Mouse (Mus musculus) lung, embryonic 14.5 days (tissue): ENCODE data around the gene Setd1b. TPM values are rescaled to one million over a fixed set of nuclear protein-coding genes. Genes with fewer than 3 reads are reported as not detected.

Experiments
- ATAC-seq: fragments of 200-750 bp; cut with Nextera tagmentation; 2 replicates; pipeline ENCODE4 v1.8.0; 2017; ENCODE audit warnings: mild to moderate bottlenecking, moderate TSS enrichment, moderate library complexity; ENCODE audit not compliant: insufficient read depth
- DNase-seq: peaks from one replicate; pipeline ENCODE4 v3.0.0-alpha.2; 2015
- H3K27ac ChIP-seq: fragments of 300-500 bp; sonication (generic); 2 replicates; pipeline ENCODE4 v1.5.1; 2014; ENCODE audit warnings: low read depth, mild to moderate bottlenecking, moderate library complexity
- H3K27me3 ChIP-seq: fragments of 300-500 bp; sonication (generic); 2 replicates; pipeline ENCODE4 v1.6.1; 2014; ENCODE audit warnings: low read length, control low read depth; ENCODE audit not compliant: insufficient read depth
- H3K36me3 ChIP-seq: fragments of 300-500 bp; sonication (generic); 2 replicates; pipeline ENCODE4 v1.6.1; 2014; ENCODE audit warnings: control low read depth; ENCODE audit not compliant: insufficient read depth
- H3K4me1 ChIP-seq: fragments of 300-500 bp; sonication (generic); 2 replicates; pipeline ENCODE4 v1.6.1; 2014; ENCODE audit warnings: antibody characterized with exemption, control low read depth; ENCODE audit not compliant: insufficient read depth
- H3K4me2 ChIP-seq: fragments of 300-500 bp; sonication (generic); 2 replicates; pipeline ENCODE4 v1.6.1; 2014; ENCODE audit warnings: mild to moderate bottlenecking
- H3K4me3 ChIP-seq: fragments of 300-500 bp; sonication (generic); 2 replicates; pipeline ENCODE4 v1.5.1; 2014; ENCODE audit warnings: low read depth, low read length
- H3K9ac ChIP-seq: fragments of 300-500 bp; sonication (generic); 2 replicates; pipeline ENCODE4 v1.6.1; 2014
- H3K9me3 ChIP-seq: fragments of 300-500 bp; sonication (generic); 2 replicates; pipeline ENCODE4 v1.6.1; 2016; ENCODE audit warnings: low read depth, low read length, control low read depth
- CTCF ChIP-seq: IDR thresholded peaks from 2 replicates; pipeline ENCODE4 v1.5.1; 2016; ENCODE audit warnings: antibody characterized with exemption, low read depth
- WGBS: fragments of 180-500 bp; shearing (Covaris S2); extraction: QIAGEN DNeasy Blood & Tissue Kit; methylation state at CpG from one replicate; pipeline ENCODE4 v1.1.7; 2014; 5-methylcytosine and 5-hydroxymethylcytosine counted together
- polyA plus RNA-seq: library from polyadenylated mRNA; unstranded; fragments of >200 nt; fragmentation: Nextera tagmentation; extraction: Ambion mirVana; gene quantifications from 2 replicates; pipeline ENCODE4 v1.2.1, GENCODE M21; 2014

Gene Setd1b
- 11.5 and 12.1 TPM in 2 replicates for polyA plus RNA-seq

DNA sequence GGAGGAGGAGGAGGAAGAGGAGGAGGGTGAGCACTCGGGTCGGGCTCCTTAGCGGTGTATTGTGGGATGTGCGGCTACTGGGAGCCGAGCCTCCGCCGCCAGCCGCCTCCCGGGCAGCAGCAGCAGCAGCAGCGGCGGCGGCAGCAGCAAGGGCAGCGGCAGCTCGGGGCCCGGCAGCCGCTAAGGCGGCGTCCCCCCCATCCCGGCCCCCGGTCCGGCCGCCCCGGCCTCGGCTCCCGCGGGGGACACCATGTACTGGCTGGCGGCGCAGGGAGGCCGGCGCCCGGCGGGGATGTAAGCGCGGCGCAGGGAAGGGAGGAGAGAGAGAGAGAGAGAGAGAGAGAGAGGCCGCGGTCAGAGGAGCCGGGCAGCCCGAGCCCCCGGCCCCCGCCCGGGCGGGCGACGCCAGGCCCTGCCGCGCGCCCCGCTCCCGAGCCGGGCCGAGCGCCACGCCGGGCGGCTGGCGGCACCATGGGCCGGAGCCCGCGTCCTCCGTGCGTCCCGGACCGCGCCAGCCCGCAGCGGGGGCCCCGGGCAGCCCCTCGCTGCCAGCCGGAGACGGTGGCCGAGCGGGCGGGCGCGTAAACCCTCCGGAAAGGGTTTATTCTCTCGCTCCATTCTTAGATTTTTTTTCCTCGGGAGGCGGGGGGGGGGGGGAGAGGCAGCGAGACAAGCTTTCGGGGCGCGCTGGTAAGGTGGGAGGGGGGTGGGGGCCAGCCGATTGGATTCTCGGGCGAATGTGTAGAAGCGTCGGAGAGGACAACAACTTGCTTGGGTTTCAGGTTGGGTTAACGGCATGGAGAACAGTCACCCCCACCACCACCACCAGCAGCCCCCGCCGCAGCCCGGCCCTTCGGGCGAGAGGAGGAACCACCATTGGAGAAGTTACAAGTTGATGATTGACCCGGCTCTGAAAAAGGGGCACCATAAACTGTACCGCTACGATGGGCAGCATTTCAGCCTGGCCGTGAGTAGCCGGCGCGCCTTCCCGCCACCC lies at the start of gene Setd1b:
TSS of gene Setd1b (plus strand) at position 33 of the 997 bp plus-strand sequence.
- TF ChIP-seq CTCF, result no peak

GRCm38 (mm10) chr5:123093077-123093633 lies 48.8 kb upstream of the Setd1b start:
- DNase-seq, result no peak
- H3K4me1 ChIP-seq, result no peaks in the 10 kb centered on the region; the same call in 1 of the 2 replicates
- H3K9ac ChIP-seq, result no peak overlapping the region
- H3K27me3 ChIP-seq, result no peaks in the 10 kb centered on the region
- no peak overlapping the region; the same call in 1 of the 2 replicates for H3K4me2 ChIP-seq
- no peaks in the 10 kb centered on the region for H3K36me3 ChIP-seq
- ATAC-seq, result no peak
- 67% methylated on average over 14 of the region's 14 CpGs for WGBS
- peak overlapping the region; percentile 9; the same call in 1 of the 2 replicates for H3K27ac ChIP-seq
- H3K4me3 ChIP-seq, result no peak overlapping the region
- H3K9me3 ChIP-seq, result no peaks in the 10 kb centered on the region
- no peak for TF ChIP-seq CTCF

More for the DNA sequence above, at the start of gene Setd1b:
- H3K4me2 ChIP-seq, result peak within 1 kb of the TSS; percentile 100
- peaks cover 33% of the 10 kb centered on the region for H3K36me3 ChIP-seq
- under 1% methylated on average over 70 of the region's 103 CpGs for WGBS
- peak within 1 kb of the TSS; percentile 92 for H3K4me3 ChIP-seq
- H3K4me1 ChIP-seq, result peaks cover 20% of the 10 kb centered on the region
- H3K27ac ChIP-seq, result peak within 1 kb of the TSS; percentile 100
- peak within 1 kb of the TSS; percentile 99 for H3K9ac ChIP-seq
- H3K27me3 ChIP-seq, result no peaks in the 10 kb centered on the region
- no peak for ATAC-seq
- no peaks in the 10 kb centered on the region for H3K9me3 ChIP-seq
- DNase-seq, result peak; percentile 72

- H3K9ac ChIP-seq, result no peak overlapping the region; the same call in 1 of the 2 replicates
- peak; percentile 71 for DNase-seq
- no peak; the same call in 1 of the 2 replicates for ATAC-seq
Observed at GRCm38 (mm10) chr5:123094238-123094991, 47.6 kb upstream of the Setd1b start.

DNA sequence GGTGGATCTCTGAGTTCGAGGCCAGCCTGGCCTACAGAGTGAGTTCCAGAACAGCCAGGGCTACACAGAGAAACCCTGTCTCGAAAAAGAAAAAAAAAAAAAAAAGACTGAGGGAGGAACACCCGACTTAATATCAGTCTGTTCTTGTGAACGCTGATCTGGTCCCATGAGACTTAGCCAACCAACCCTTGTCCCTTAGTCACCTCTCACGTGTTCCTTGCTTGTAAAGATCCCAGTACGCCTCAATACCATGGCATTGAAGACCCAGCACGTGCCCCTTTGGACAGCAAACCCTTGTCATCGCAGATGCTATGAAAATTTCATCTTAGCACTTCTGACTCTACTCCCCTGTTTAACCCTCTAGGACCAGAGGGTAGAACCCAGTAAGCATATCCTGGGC lies 45.7 kb upstream of the Setd1b start:
- Histone ChIP-seq H3K4me2 (no peak overlapping the region), H3K4me1 (no peaks in the 10 kb centered on the region; the same call in 1 of the 2 replicates), H3K36me3 (no peaks in the 10 kb centered on the region), H3K9me3 (no peaks in the 10 kb centered on the region), H3K27ac (no peak overlapping the region), H3K27me3 (no peaks in the 10 kb centered on the region), H3K9ac (no peak overlapping the region), H3K4me3 (no peak overlapping the region)
- no peak for TF ChIP-seq CTCF
- WGBS, result 88% methylated on average over 8 of the region's 8 CpGs
- no peak for ATAC-seq
- DNase-seq, result no peak

More at GRCm38 (mm10) chr5:123094238-123094991, 47.6 kb upstream of the Setd1b start:
- 62% methylated on average over 25 of the region's 25 CpGs for WGBS
- Histone ChIP-seq H3K4me2 (peak overlapping the region; percentile 37), H3K4me1 (no peaks in the 10 kb centered on the region; the same call in 1 of the 2 replicates), H3K36me3 (no peaks in the 10 kb centered on the region), H3K9me3 (no peaks in the 10 kb centered on the region), H3K27ac (no peak overlapping the region; the same call in 1 of the 2 replicates), H3K27me3 (no peaks in the 10 kb centered on the region), H3K4me3 (no peak overlapping the region)
- TF ChIP-seq CTCF, result no peak

DNA sequence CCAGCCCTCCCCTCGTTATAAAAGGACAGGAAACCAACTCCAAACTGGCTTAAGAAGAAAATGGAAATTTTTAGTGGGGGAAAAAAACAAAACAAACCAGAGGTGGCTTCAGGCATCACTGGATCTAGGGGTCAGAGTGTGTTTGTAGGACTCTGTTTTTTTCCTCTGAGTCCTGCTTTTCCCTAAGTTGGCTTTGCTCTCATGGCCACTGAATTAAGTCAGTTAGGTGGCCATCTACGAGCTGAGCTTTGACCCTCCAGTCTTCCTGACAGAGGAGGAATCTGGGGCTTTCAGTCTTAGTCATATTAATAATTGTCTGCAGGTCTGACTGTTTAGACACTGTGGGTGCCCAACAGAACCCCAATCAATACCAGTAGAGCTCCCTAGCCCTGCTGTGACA lies 43.5 kb upstream of the Setd1b start:
- no peak for TF ChIP-seq CTCF

GRCm38 (mm10) chr5:123102376-123102775 lies 39.6 kb upstream of the Setd1b start:
- H3K27ac ChIP-seq, result no peak overlapping the region
- H3K4me1 ChIP-seq, result no peaks in the 10 kb centered on the region
- H3K4me3 ChIP-seq, result no peak overlapping the region
- no peaks in the 10 kb centered on the region for H3K9me3 ChIP-seq
- no peaks in the 10 kb centered on the region for H3K27me3 ChIP-seq
- 44% methylated on average over 7 of the region's 7 CpGs for WGBS
- no peak for DNase-seq
- no peak overlapping the region for H3K4me2 ChIP-seq
- no peak for TF ChIP-seq CTCF
- H3K9ac ChIP-seq, result peak overlapping the region; percentile 20; the same call in 1 of the 2 replicates
- 0 out of 2 replicates have a peak, but pooled peaks have one; percentile 44 for ATAC-seq
- no peaks in the 10 kb centered on the region for H3K36me3 ChIP-seq

More for the DNA sequence above, 43.5 kb upstream of the Setd1b start:
- Histone ChIP-seq H3K4me2 (no peak overlapping the region), H3K4me1 (no peaks in the 10 kb centered on the region; the same call in 1 of the 2 replicates), H3K9ac (no peak overlapping the region), H3K27ac (no peak overlapping the region), H3K9me3 (no peaks in the 10 kb centered on the region), H3K4me3 (no peak overlapping the region), H3K27me3 (no peaks in the 10 kb centered on the region), H3K36me3 (no peaks in the 10 kb centered on the region)
- 69% methylated on average over 2 of the region's 2 CpGs for WGBS
- DNase-seq (no peak), ATAC-seq (no peak)
